Mouse (Mus musculus) MEL (cell line): ENCODE measurements at regions not wholly inside any gene's neighbourhood (a gene's known extent, or its start where the extent isn't known, plus 50 kb on each side); places are given as distances from the start of the nearest gene placed in this dataset.

Source experiments
- CHD2 ChIP-seq: IDR thresholded peaks from 2 replicates; pipeline ENCODE4 v1.6.1; 2011; ENCODE audit warnings: low read length, improper control_type of control experiment
- CTCF ChIP-seq, 3 experiments: IDR thresholded peaks in 2 of 3; conservative IDR thresholded peaks in 1 of 3; 2 replicates each; pipeline ENCODE4 v1.5.1; 2011 to 2012; ENCODE audit warnings: low read length in 3 of 3, low read depth in 2 of 3, mild to moderate bottlenecking in 2 of 3, improper control_type of control experiment in 1 of 3, inconsistent platforms in 1 of 3, mixed read lengths in 1 of 3, moderate library complexity in 1 of 3; ENCODE audit not compliant: control insufficient read depth in 1 of 3, insufficient read depth in 1 of 3, poor library complexity in 1 of 3, severe bottlenecking in 1 of 3
- EP300 ChIP-seq, 2 experiments: IDR thresholded peaks; 2 replicates each; pipeline ENCODE4 v1.6.1; 2011; ENCODE audit warnings: improper control_type of control experiment in 2 of 2, low read length in 2 of 2, low read depth in 1 of 2, mild to moderate bottlenecking in 1 of 2
- GATA1 ChIP-seq: IDR thresholded peaks from 2 replicates; pipeline ENCODE4 v1.6.1; 2011; ENCODE audit warnings: low read depth, low read length, improper control_type of control experiment
- NELFE ChIP-seq: IDR thresholded peaks from 2 replicates; pipeline ENCODE4 v1.6.1; 2011; ENCODE audit warnings: low read depth, low read length, improper control_type of control experiment
- NRF1 ChIP-seq: IDR thresholded peaks from 2 replicates; pipeline ENCODE4 v1.6.1; 2014; ENCODE audit warnings: low read depth, mild to moderate bottlenecking, inconsistent platforms, low read length, improper control_type of control experiment, moderate library complexity; ENCODE audit not compliant: poor library complexity, insufficient read depth, severe bottlenecking
- POLR2A ChIP-seq, 2 experiments: IDR thresholded peaks; 2 replicates each; pipeline ENCODE4 v1.6.1; 2011 to 2012; ENCODE audit warnings: low read length in 2 of 2, mild to moderate bottlenecking in 2 of 2, control low read depth in 1 of 2, improper control_type of control experiment in 1 of 2, low read depth in 1 of 2, moderate library complexity in 1 of 2; ENCODE audit not compliant: control insufficient read depth in 1 of 2, insufficient read depth in 1 of 2, poor library complexity in 1 of 2
- SMC3 ChIP-seq: IDR thresholded peaks from 2 replicates; pipeline ENCODE4 v1.6.1; 2011; ENCODE audit warnings: low read depth, low read length, improper control_type of control experiment
- TBP ChIP-seq: IDR thresholded peaks from 2 replicates; pipeline ENCODE4 v1.8.0; 2011; ENCODE audit warnings: low read depth, low read length, improper control_type of control experiment
- TCF12 ChIP-seq: IDR thresholded peaks from 2 replicates; pipeline ENCODE4 v1.6.1; 2014; ENCODE audit warnings: low read depth, mild to moderate bottlenecking, inconsistent platforms, low read length, improper control_type of control experiment, moderate library complexity
- USF1 ChIP-seq: IDR thresholded peaks from 2 replicates; pipeline ENCODE4 v1.6.1; 2014; ENCODE audit warnings: low read depth, mild to moderate bottlenecking, inconsistent platforms, low read length, improper control_type of control experiment, moderate library complexity
- ZMIZ1 ChIP-seq: IDR thresholded peaks from 2 replicates; pipeline ENCODE4 v1.6.1; 2012; ENCODE audit warnings: low read depth, mild to moderate bottlenecking, inconsistent platforms, low read length, improper control_type of control experiment, moderate library complexity

GRCm38 (mm10) chr4:9147732-9148131, 908.9 kb upstream of the Car8 start:
- TF ChIP-seq SMC3 (no peak), ZMIZ1 (no peak), NELFE (no peak), POLR2A (IDR thresholded peaks at IDR 0.05; ENCODE audit: control insufficient read depth in 1 of 2, insufficient read depth in 1 of 2, low read depth in 1 of 2, low read length in 2 of 2, poor library complexity in 1 of 2) (no peak), TBP (no peak), USF1 (no peak), CTCF (IDR thresholded peaks at IDR 0.05 in 2 of 3, conservative IDR thresholded peaks at IDR 0.05 in 1 of 3; ENCODE audit: control insufficient read depth in 1 of 3, insufficient read depth in 1 of 3, low read depth in 2 of 3, low read length in 3 of 3, poor library complexity in 1 of 3, severe bottlenecking in 1 of 3) (no peak), NRF1 (no peak), GATA1 (no peak), EP300 (IDR thresholded peaks at IDR 0.05; ENCODE audit: low read depth in 1 of 2, low read length in 2 of 2) (no peak), TCF12 (no peak), CHD2 (no peak)
